8 mouse cellular contexts compared by ENCODE assay signal in genomic region chr12:105336421-105337289, GRCm38 (mm10). TPM values are rescaled to one million over a fixed set of nuclear protein-coding genes. Genes with fewer than 3 reads are reported as not detected.
DNase-seq lines count a peak whose midpoint lies in the region; ATAC-seq lines count a peak whose summit lies in the region.

No protein-coding gene starts in this region.

- DNase-seq in layer of hippocampus, adult 11-12 months (ENCODE audit: low spot score) = peak; percentile 62
- DNase-seq in layer of hippocampus, adult 9-10 months (ENCODE audit: low spot score) = no peak
- DNase-seq in cerebellum, postnatal 10 days = peak; percentile 78 to 83
- peak; percentile 62 to 69 for DNase-seq in frontal cortex, postnatal 14 days (ENCODE audit: low spot score in 2 of 2)
- peak; percentile 22 to 50 for DNase-seq in left cerebral cortex, adult 8-10 months (ENCODE audit: low spot score in 2 of 2)
- peak; percentile 67 for DNase-seq in neural tube, embryonic 10.5 days (ENCODE audit: extremely low spot score, low spot score)
- no peak for DNase-seq in urinary bladder, postnatal 4 days (ENCODE audit: low spot score in 2 of 2)

- ATAC-seq in megakaryocyte progenitor cell, adult 5-6 weeks (replicated peaks; ENCODE audit: poor library complexity) = no peak

RNA-seq across cellular contexts. Expression of gene Tunar, which starts 3.0 kb away (rescaled TPM):
- 10 to 100 TPM in 1 of 4 experiments, 1 to 10 TPM in 3; 9.0 to 10.2 (median 9.4) TPM for total RNA-seq in left cerebral cortex, adult 8-10 months (2022)
- not detected in 2 replicates for total RNA-seq in megakaryocyte progenitor cell, adult 5-6 weeks (2015)
- total RNA-seq in megakaryocyte progenitor cell, adult 5-6 weeks (2017) = not detected in 2 replicates

Comparison
In these comparisons a context has a peak if more than half of its experiments do, and no peak if none do; other contexts are left out.
1. DNase-seq: peak in layer of hippocampus, adult 11-12 months (single experiment), cerebellum, postnatal 10 days (2 of 2), frontal cortex, postnatal 14 days (2 of 2), left cerebral cortex, adult 8-10 months (2 of 2) and neural tube, embryonic 10.5 days (single experiment); none in layer of hippocampus, adult 9-10 months (single experiment) and urinary bladder, postnatal 4 days (0 of 2).
2. RNA of gene Tunar, which starts 3.0 kb away (total RNA-seq): 9.0 to 10.2 TPM in left cerebral cortex, adult 8-10 months; not detected in megakaryocyte progenitor cell, adult 5-6 weeks; every median in the first group is over 4 times any median in the second.